Mouse (Mus musculus): Measurements from ENCODE around the gene Adar. TPM values are rescaled to one million over a fixed set of nuclear protein-coding genes. Genes with fewer than 3 reads are reported as not detected.

Adar gene
- polyA plus RNA-seq, 1 experiment from 2014 or later: 14.9 TPM

- H3K27me3 ChIP-seq (ENCODE audit: control insufficient read depth, insufficient read depth, low read length): no peaks in the 10 kb centered on the region
- H3K36me3 ChIP-seq (replicated peaks; ENCODE audit: control insufficient read depth, insufficient read depth, low read depth, low read length): peaks cover 2% of the 10 kb centered on the region; the same call in 1 of the 2 replicates
- ATAC-seq (replicated peaks; ENCODE audit: insufficient number of reproducible peaks, low FRiP score, low TSS enrichment, low read depth) (no peak), DNase-seq (ENCODE audit: low spot score) (no peak)
- no peaks in the 10 kb centered on the region for H3K9me3 ChIP-seq (replicated peaks; ENCODE audit: control insufficient read depth, low read length)
- WGBS: 76% methylated on average over 6 of the region's 6 CpGs
- no peak overlapping the region for H3K9ac ChIP-seq (replicated peaks; ENCODE audit: low read length)
- no peaks in the 10 kb centered on the region for H3K4me1 ChIP-seq (ENCODE audit: control insufficient read depth, insufficient read depth, low read length)
- no peak overlapping the region for H3K4me2 ChIP-seq (ENCODE audit: low read depth, low read length)
- no peak overlapping the region for H3K27ac ChIP-seq (replicated peaks; ENCODE audit: low read depth, low read length)
- H3K4me3 ChIP-seq (ENCODE audit: low read depth, low read length): no peak overlapping the region
These were observed 40.5 kb downstream of the Adar start for GRCm38 (mm10) chr3:89755283-89755682.

DNA sequence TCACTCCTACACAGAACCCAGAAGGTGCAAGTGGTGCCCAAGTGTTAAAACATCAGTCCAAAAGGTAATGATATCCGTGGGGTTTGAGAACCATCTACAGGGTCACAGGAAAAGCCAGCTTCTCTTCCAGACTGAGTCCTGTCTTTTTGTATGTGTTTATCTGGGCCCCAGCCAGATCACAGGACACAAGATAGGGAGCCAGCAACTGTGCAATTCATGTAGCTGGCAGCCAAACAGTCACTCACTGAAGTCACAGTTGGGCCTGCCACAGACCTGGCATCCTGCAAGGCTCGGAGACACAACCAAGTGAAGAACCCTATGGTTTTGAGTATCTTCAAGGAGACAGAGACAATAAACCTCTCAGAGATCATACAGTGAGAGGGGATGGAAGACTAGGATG is 43.0 kb downstream of the Adar start:
- DNase-seq (ENCODE audit: low spot score) (no peak), ATAC-seq (replicated peaks; ENCODE audit: insufficient number of reproducible peaks, low FRiP score, low TSS enrichment, low read depth) (no peak)
- no peak overlapping the region for H3K4me3 ChIP-seq (ENCODE audit: low read depth, low read length)
- no peaks in the 10 kb centered on the region for H3K27me3 ChIP-seq (ENCODE audit: control insufficient read depth, insufficient read depth, low read length)
- no peak overlapping the region for H3K4me2 ChIP-seq (ENCODE audit: low read depth, low read length)
- H3K9ac ChIP-seq (replicated peaks; ENCODE audit: low read length): no peak overlapping the region
- no peaks in the 10 kb centered on the region for H3K4me1 ChIP-seq (ENCODE audit: control insufficient read depth, insufficient read depth, low read length)
- no peaks in the 10 kb centered on the region for H3K9me3 ChIP-seq (replicated peaks; ENCODE audit: control insufficient read depth, low read length)
- H3K27ac ChIP-seq (replicated peaks; ENCODE audit: low read depth, low read length): no peak overlapping the region
- 80% methylated on average over 2 of the region's 2 CpGs for WGBS
- no peaks in the 10 kb centered on the region for H3K36me3 ChIP-seq (replicated peaks; ENCODE audit: control insufficient read depth, insufficient read depth, low read depth, low read length)

DNA sequence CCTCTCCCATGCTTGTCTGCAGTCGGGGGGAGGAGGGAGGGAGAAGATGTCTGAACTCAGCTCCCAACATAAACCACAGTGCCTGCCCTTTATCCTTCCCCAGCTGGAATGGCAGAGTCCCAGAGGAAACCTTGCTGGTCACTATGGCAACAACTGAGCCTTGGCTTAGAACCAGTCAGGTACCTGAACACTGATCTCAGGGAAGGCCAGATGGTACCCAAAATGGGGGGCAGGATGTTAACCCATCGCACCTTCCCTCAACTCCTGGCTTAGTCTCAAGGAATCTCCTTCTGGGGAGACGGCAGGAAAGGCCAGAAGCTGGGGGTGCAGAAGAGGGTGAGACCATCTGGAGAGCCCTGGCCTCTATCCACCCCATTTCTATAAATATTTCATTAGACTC is 45.0 kb downstream of the Adar start:
- no peak overlapping the region for H3K27ac ChIP-seq (replicated peaks; ENCODE audit: low read depth, low read length)
- H3K4me2 ChIP-seq (ENCODE audit: low read depth, low read length): no peak overlapping the region
- 59% methylated on average over 3 of the region's 3 CpGs for WGBS
- no peaks in the 10 kb centered on the region for H3K36me3 ChIP-seq (replicated peaks; ENCODE audit: control insufficient read depth, insufficient read depth, low read depth, low read length)
- DNase-seq (ENCODE audit: low spot score) (no peak), ATAC-seq (replicated peaks; ENCODE audit: insufficient number of reproducible peaks, low FRiP score, low TSS enrichment, low read depth) (no peak)
- H3K4me3 ChIP-seq (ENCODE audit: low read depth, low read length): no peak overlapping the region
- H3K9me3 ChIP-seq (replicated peaks; ENCODE audit: control insufficient read depth, low read length): no peaks in the 10 kb centered on the region
- H3K27me3 ChIP-seq (ENCODE audit: control insufficient read depth, insufficient read depth, low read length): no peaks in the 10 kb centered on the region
- H3K9ac ChIP-seq (replicated peaks; ENCODE audit: low read length): no peak overlapping the region
- H3K4me1 ChIP-seq (ENCODE audit: control insufficient read depth, insufficient read depth, low read length): no peaks in the 10 kb centered on the region

DNA sequence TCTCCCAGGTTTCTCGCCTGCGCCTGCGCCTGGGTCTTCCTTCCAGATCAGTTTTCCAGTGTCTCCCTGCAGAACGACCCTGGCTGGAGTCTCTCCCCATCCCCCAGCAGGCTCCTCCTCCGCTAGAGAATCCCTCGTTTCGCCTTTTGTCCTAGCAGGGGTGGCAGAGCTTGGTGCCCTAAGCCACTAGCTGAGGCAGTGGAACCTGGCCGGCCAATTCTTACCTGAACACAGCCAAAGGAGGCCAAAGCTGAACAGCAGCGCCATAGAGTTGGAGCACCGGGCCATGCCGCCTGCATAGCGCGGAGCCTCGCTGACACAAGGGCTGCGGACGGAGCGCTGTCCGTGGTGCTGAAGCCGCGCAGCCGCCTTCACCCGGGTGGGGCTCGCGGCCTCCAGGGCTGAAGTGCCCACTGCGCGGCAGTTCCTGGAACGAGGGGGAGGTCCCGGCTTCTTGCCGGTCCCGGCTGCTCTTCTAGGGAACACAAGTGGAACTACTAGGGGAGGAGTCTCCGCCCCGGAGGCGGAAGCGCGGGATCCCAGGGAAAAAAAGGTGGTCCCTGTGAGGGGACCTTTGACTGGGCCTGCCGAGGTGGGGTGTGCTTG is 49.4 kb downstream of the Adar start, which contains the start of gene Chrnb2:
Chrnb2 (minus strand) TSS at position 514 of the 606 bp plus-strand sequence.
- DNase-seq (ENCODE audit: low spot score): peak; percentile 90
- Histone ChIP-seq H3K4me2 (ENCODE audit: low read depth, low read length) (peak within 1 kb of the TSS; percentile 39), H3K9ac (replicated peaks; ENCODE audit: low read length) (no peak within 1 kb of the TSS), H3K4me3 (ENCODE audit: low read depth, low read length) (peak within 1 kb of the TSS; percentile 25), H3K9me3 (replicated peaks; ENCODE audit: control insufficient read depth, low read length) (no peaks in the 10 kb centered on the region), H3K27ac (replicated peaks; ENCODE audit: low read depth, low read length) (0 out of 2 replicates have a peak within 1 kb of the TSS, but pooled peaks have one; percentile 22), H3K27me3 (ENCODE audit: control insufficient read depth, insufficient read depth, low read length) (no peaks in the 10 kb centered on the region; the same call in 1 of the 2 replicates), H3K4me1 (ENCODE audit: control insufficient read depth, insufficient read depth, low read length) (no peaks in the 10 kb centered on the region), H3K36me3 (replicated peaks; ENCODE audit: control insufficient read depth, insufficient read depth, low read depth, low read length) (no peaks in the 10 kb centered on the region)
- ATAC-seq (replicated peaks; ENCODE audit: insufficient number of reproducible peaks, low FRiP score, low TSS enrichment, low read depth): peak; percentile 77
- under 1% methylated on average over 36 of the region's 36 CpGs for WGBS

GRCm38 (mm10) chr3:89769584-89769983 is 54.8 kb downstream of the Adar start:
- H3K4me2 ChIP-seq (ENCODE audit: low read depth, low read length): no peak overlapping the region
- 71% methylated on average over 7 of the region's 7 CpGs for WGBS

GRCm38 (mm10) chr3:89770425-89771002 is 55.7 kb downstream of the Adar start:
- no peak overlapping the region for H3K4me2 ChIP-seq (ENCODE audit: low read depth, low read length)
- no peaks in the 10 kb centered on the region for H3K9me3 ChIP-seq (replicated peaks; ENCODE audit: control insufficient read depth, low read length)
- 50% methylated on average over 2 of the region's 2 CpGs for WGBS
- H3K9ac ChIP-seq (replicated peaks; ENCODE audit: low read length): no peak overlapping the region
- no peak overlapping the region for H3K4me3 ChIP-seq (ENCODE audit: low read depth, low read length)
- no peak overlapping the region for H3K27ac ChIP-seq (replicated peaks; ENCODE audit: low read depth, low read length)
- H3K36me3 ChIP-seq (replicated peaks; ENCODE audit: control insufficient read depth, insufficient read depth, low read depth, low read length): no peaks in the 10 kb centered on the region
- DNase-seq (ENCODE audit: low spot score) (no peak), ATAC-seq (replicated peaks; ENCODE audit: insufficient number of reproducible peaks, low FRiP score, low TSS enrichment, low read depth) (no peak)
- peaks cover 3% of the 10 kb centered on the region; the same call in 1 of the 2 replicates for H3K4me1 ChIP-seq (ENCODE audit: control insufficient read depth, insufficient read depth, low read length)
- H3K27me3 ChIP-seq (ENCODE audit: control insufficient read depth, insufficient read depth, low read length): no peaks in the 10 kb centered on the region; the same call in 1 of the 2 replicates

More at GRCm38 (mm10) chr3:89769584-89769983, 54.8 kb downstream of the Adar start:
- DNase-seq (ENCODE audit: low spot score) (no peak), ATAC-seq (replicated peaks; ENCODE audit: insufficient number of reproducible peaks, low FRiP score, low TSS enrichment, low read depth) (no peak)
- H3K9ac ChIP-seq (replicated peaks; ENCODE audit: low read length): no peak overlapping the region
- peaks cover 2% of the 10 kb centered on the region; the same call in 1 of the 2 replicates for H3K4me1 ChIP-seq (ENCODE audit: control insufficient read depth, insufficient read depth, low read length)
- no peak overlapping the region for H3K4me3 ChIP-seq (ENCODE audit: low read depth, low read length)
- H3K27ac ChIP-seq (replicated peaks; ENCODE audit: low read depth, low read length): no peak overlapping the region
- H3K27me3 ChIP-seq (ENCODE audit: control insufficient read depth, insufficient read depth, low read length): no peaks in the 10 kb centered on the region; the same call in 1 of the 2 replicates
- no peaks in the 10 kb centered on the region for H3K9me3 ChIP-seq (replicated peaks; ENCODE audit: control insufficient read depth, low read length)
- no peaks in the 10 kb centered on the region for H3K36me3 ChIP-seq (replicated peaks; ENCODE audit: control insufficient read depth, insufficient read depth, low read depth, low read length)

GRCm38 (mm10) chr3:89772588-89772967 is 57.8 kb downstream of the Adar start:
- no peaks in the 10 kb centered on the region for H3K9me3 ChIP-seq (replicated peaks; ENCODE audit: control insufficient read depth, low read length)
- DNase-seq (ENCODE audit: low spot score): peak; percentile 92
- H3K4me3 ChIP-seq (ENCODE audit: low read depth, low read length): peak overlapping the region; percentile 99
- peaks cover 4% of the 10 kb centered on the region; the same call in 1 of the 2 replicates for H3K36me3 ChIP-seq (replicated peaks; ENCODE audit: control insufficient read depth, insufficient read depth, low read depth, low read length)
- ATAC-seq (replicated peaks; ENCODE audit: insufficient number of reproducible peaks, low FRiP score, low TSS enrichment, low read depth): peak; percentile 84
- peak overlapping the region; percentile 89 for H3K4me2 ChIP-seq (ENCODE audit: low read depth, low read length)
- 2% methylated on average over 17 of the region's 17 CpGs for WGBS
- peaks cover 3% of the 10 kb centered on the region; the same call in 1 of the 2 replicates for H3K4me1 ChIP-seq (ENCODE audit: control insufficient read depth, insufficient read depth, low read length)
- H3K9ac ChIP-seq (replicated peaks; ENCODE audit: low read length): peak overlapping the region; percentile 99
- peak overlapping the region; percentile 93 for H3K27ac ChIP-seq (replicated peaks; ENCODE audit: low read depth, low read length)
- no peaks in the 10 kb centered on the region for H3K27me3 ChIP-seq (ENCODE audit: control insufficient read depth, insufficient read depth, low read length)
